Mouse (Mus musculus): ENCODE results near the gene Pkmyt1. TPM values are rescaled to one million over a fixed set of nuclear protein-coding genes. Genes with fewer than 3 reads are reported as not detected.

Gene Pkmyt1
- polyA plus RNA-seq, 1 experiment = 10.3 TPM

- Histone ChIP-seq H3K4me1 (ENCODE audit: control insufficient read depth, insufficient read depth, low read length) (peaks cover 5% of the 10 kb centered on the region; the same call in 1 of the 2 replicates), H3K27me3 (ENCODE audit: control insufficient read depth, insufficient read depth, low read length) (no peaks in the 10 kb centered on the region), H3K27ac (ENCODE audit: insufficient read depth, low read length) (no peak overlapping the region), H3K4me3 (replicated peaks; ENCODE audit: insufficient read depth, low read depth, low read length) (no peak overlapping the region)
- WGBS = 64% methylated on average over 3 of the region's 3 CpGs
- no peak for DNase-seq
- TF ChIP-seq CTCF (IDR thresholded peaks at IDR 0.05; ENCODE audit: borderline replicate concordance, insufficient read depth, low read depth, low read length) (no peak), POLR2A (IDR thresholded peaks at IDR 0.05; ENCODE audit: borderline replicate concordance, insufficient read depth, low read length) (no peak)
Observed at GRCm38 (mm10) chr17:23682530-23682929, 43.6 kb upstream of the Pkmyt1 start.

- H3K4me1 ChIP-seq (ENCODE audit: control insufficient read depth, insufficient read depth, low read length) = peaks cover 5% of the 10 kb centered on the region; the same call in 1 of the 2 replicates
- H3K4me3 ChIP-seq (replicated peaks; ENCODE audit: insufficient read depth, low read depth, low read length) = no peak overlapping the region
- 13% methylated on average over 15 of the region's 15 CpGs for WGBS
- no peak overlapping the region for H3K27ac ChIP-seq (ENCODE audit: insufficient read depth, low read length)
- no peaks in the 10 kb centered on the region for H3K27me3 ChIP-seq (ENCODE audit: control insufficient read depth, insufficient read depth, low read length)
- TF ChIP-seq CTCF (IDR thresholded peaks at IDR 0.05; ENCODE audit: borderline replicate concordance, insufficient read depth, low read depth, low read length) (no peak), POLR2A (IDR thresholded peaks at IDR 0.05; ENCODE audit: borderline replicate concordance, insufficient read depth, low read length) (no peak)
- DNase-seq = no peak
Observed at GRCm38 (mm10) chr17:23683226-23683625, 42.9 kb upstream of the Pkmyt1 start.

DNA sequence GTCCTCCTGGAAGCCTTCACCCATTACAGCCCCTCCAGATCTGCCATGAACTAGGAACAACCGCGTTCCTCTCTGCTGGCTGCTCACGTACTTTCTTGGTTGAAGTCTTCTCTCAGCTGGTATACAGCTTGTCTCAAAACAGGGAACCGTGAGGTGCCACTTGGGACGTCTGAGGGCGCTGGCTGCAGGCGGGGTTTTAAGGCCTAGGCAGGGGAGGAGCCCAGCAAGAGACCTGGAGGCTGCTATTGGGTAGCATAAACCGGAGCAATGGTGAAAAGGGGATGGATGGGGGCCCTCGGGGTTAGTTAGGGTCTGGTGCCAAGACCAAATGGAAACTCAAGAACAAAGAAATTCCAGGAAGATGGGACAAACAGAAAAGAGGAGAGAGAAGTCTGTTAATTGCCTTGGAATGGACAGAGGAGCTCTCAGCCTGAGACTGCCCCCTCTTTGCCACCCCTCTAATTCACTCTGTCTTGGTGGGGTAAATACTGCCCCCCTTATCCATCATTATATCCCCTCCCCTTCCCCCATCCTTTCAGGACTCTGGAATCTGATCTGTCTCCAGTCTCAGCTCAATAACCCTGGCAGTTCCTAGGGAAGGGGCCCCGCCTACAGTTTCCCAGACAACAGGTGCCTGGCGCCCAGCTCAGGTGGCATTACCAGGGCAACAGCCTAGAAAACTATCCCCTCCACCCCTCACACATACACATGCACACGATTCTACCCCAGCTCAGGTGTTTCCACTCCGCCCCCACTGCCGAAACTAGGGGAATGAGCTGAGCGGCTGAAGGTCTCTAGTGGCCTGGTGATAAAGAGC is 42.1 kb upstream of the Pkmyt1 start, which contains the start of gene Cldn9:
Cldn9 (minus strand) TSS at position 171 of the 817 bp plus-strand sequence.
- no peak within 1 kb of the TSS for H3K27ac ChIP-seq (ENCODE audit: insufficient read depth, low read length)

GRCm38 (mm10) chr17:23694491-23694890 is 31.6 kb upstream of the Pkmyt1 start:
- no peaks in the 10 kb centered on the region for H3K27me3 ChIP-seq (ENCODE audit: control insufficient read depth, insufficient read depth, low read length)
- no peak for DNase-seq
- H3K4me3 ChIP-seq (replicated peaks; ENCODE audit: insufficient read depth, low read depth, low read length) = no peak overlapping the region
- H3K27ac ChIP-seq (ENCODE audit: insufficient read depth, low read length) = no peak overlapping the region
- H3K4me1 ChIP-seq (ENCODE audit: control insufficient read depth, insufficient read depth, low read length) = no peaks in the 10 kb centered on the region; the same call in 1 of the 2 replicates
- TF ChIP-seq CTCF (IDR thresholded peaks at IDR 0.05; ENCODE audit: borderline replicate concordance, insufficient read depth, low read depth, low read length) (no peak), POLR2A (IDR thresholded peaks at IDR 0.05; ENCODE audit: borderline replicate concordance, insufficient read depth, low read length) (no peak)
- WGBS = 78% methylated on average over 1 of the region's 1 CpGs

More for the DNA sequence above, 42.1 kb upstream of the Pkmyt1 start, which contains the start of gene Cldn9:
- 54% methylated on average over 15 of the region's 15 CpGs for WGBS
- TF ChIP-seq CTCF (IDR thresholded peaks at IDR 0.05; ENCODE audit: borderline replicate concordance, insufficient read depth, low read depth, low read length) (no peak), POLR2A (IDR thresholded peaks at IDR 0.05; ENCODE audit: borderline replicate concordance, insufficient read depth, low read length) (no peak)
- no peak within 1 kb of the TSS for H3K4me3 ChIP-seq (replicated peaks; ENCODE audit: insufficient read depth, low read depth, low read length)
- H3K4me1 ChIP-seq (ENCODE audit: control insufficient read depth, insufficient read depth, low read length) = peaks cover 5% of the 10 kb centered on the region; the same call in 1 of the 2 replicates
- no peaks in the 10 kb centered on the region for H3K27me3 ChIP-seq (ENCODE audit: control insufficient read depth, insufficient read depth, low read length)
- DNase-seq = no peak

DNA sequence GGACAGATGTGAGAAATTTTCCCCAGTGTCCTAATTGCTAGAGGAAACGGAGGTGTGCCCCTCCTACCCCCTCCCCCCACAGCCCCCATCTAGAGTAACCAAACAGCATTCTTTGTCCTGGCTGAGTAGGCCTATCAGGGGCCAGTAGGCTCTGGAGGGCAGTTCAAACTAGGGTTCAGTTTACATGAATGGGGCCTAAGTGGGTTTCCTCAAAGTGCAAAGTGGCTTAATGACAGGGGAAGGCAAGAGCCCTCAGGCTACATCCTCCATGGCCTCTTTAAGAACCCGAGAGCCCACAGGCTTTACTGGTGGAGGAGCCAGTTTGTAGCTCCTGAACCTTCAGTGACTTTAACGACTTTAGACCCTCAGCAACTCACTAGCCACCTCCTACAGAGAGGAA is 30.3 kb upstream of the Pkmyt1 start:
- DNase-seq = no peak
- WGBS = 58% methylated on average over 3 of the region's 3 CpGs
- Histone ChIP-seq H3K27ac (ENCODE audit: insufficient read depth, low read length) (no peak overlapping the region), H3K4me3 (replicated peaks; ENCODE audit: insufficient read depth, low read depth, low read length) (no peak overlapping the region), H3K4me1 (ENCODE audit: control insufficient read depth, insufficient read depth, low read length) (no peaks in the 10 kb centered on the region; the same call in 1 of the 2 replicates), H3K27me3 (ENCODE audit: control insufficient read depth, insufficient read depth, low read length) (no peaks in the 10 kb centered on the region)
- TF ChIP-seq CTCF (IDR thresholded peaks at IDR 0.05; ENCODE audit: borderline replicate concordance, insufficient read depth, low read depth, low read length) = no peak
- no peak for TF ChIP-seq POLR2A (IDR thresholded peaks at IDR 0.05; ENCODE audit: borderline replicate concordance, insufficient read depth, low read length)

GRCm38 (mm10) chr17:23699131-23700077 is 26.7 kb upstream of the Pkmyt1 start:
- peak; percentile 73 to 74 for DNase-seq
- H3K27ac ChIP-seq (ENCODE audit: insufficient read depth, low read length) = peak overlapping the region; percentile 91
- no peaks in the 10 kb centered on the region; the same call in 1 of the 2 replicates for H3K4me1 ChIP-seq (ENCODE audit: control insufficient read depth, insufficient read depth, low read length)
- WGBS = under 1% methylated on average over 97 of the region's 101 CpGs
- no peaks in the 10 kb centered on the region for H3K27me3 ChIP-seq (ENCODE audit: control insufficient read depth, insufficient read depth, low read length)
- H3K4me3 ChIP-seq (replicated peaks; ENCODE audit: insufficient read depth, low read depth, low read length) = peak overlapping the region; percentile 56
- TF ChIP-seq CTCF (IDR thresholded peaks at IDR 0.05; ENCODE audit: borderline replicate concordance, insufficient read depth, low read depth, low read length) = no peak
- no peak for TF ChIP-seq POLR2A (IDR thresholded peaks at IDR 0.05; ENCODE audit: borderline replicate concordance, insufficient read depth, low read length)

- WGBS = under 1% methylated on average over 28 of the region's 28 CpGs
- no peaks in the 10 kb centered on the region for H3K27me3 ChIP-seq (ENCODE audit: control insufficient read depth, insufficient read depth, low read length)
- peak; percentile 75; the same call in 1 of the 2 replicates for TF ChIP-seq POLR2A (IDR thresholded peaks at IDR 0.05; ENCODE audit: borderline replicate concordance, insufficient read depth, low read length)
- peak; percentile 74 for TF ChIP-seq CTCF (IDR thresholded peaks at IDR 0.05; ENCODE audit: borderline replicate concordance, insufficient read depth, low read depth, low read length)
- peak; percentile 95 to 98 for DNase-seq
- no peaks in the 10 kb centered on the region; the same call in none of the 2 replicates for H3K4me1 ChIP-seq (ENCODE audit: control insufficient read depth, insufficient read depth, low read length)
- H3K4me3 ChIP-seq (replicated peaks; ENCODE audit: insufficient read depth, low read depth, low read length) = peak overlapping the region; percentile 56
- H3K27ac ChIP-seq (ENCODE audit: insufficient read depth, low read length) = peak overlapping the region; percentile 91
Observed at GRCm38 (mm10) chr17:23700079-23700478, 26.1 kb upstream of the Pkmyt1 start.

All from cerebellum, adult 2 months (tissue).